Mouse (Mus musculus) adrenal gland, adult 2 months (tissue): ENCODE data around the gene Olfr150. TPM values are rescaled to one million over a fixed set of nuclear protein-coding genes. Genes with fewer than 3 reads are reported as not detected.
"Not testable (repeated sequence)": the region's sequence is repeated elsewhere in the genome, so short reads cannot be mapped to it uniquely, and the experiment has no call there.

ENCODE experiments used
- DNase-seq: peaks from one replicate; pipeline ENCODE4 v3.0.0; 2021
- long read RNA-seq: library from polyadenylated mRNA; stranded (forward); transcript quantifications from one replicate; pipeline ENCODE4 v2.0.0, GENCODE M21; 2021
- polyA plus RNA-seq: library from polyadenylated mRNA; depleted of rRNA; stranded (reverse); fragments of >200 nt; gene quantifications from 2 replicates; pipeline ENCODE4 v1.2.3, GENCODE M21; 2012; rRNA removed
- total RNA-seq, 2 experiments: library from RNA; stranded (reverse); gene quantifications; 2 replicates each; pipeline ENCODE4 v1.2.3; 2021

The Olfr150 gene
- not detected for total RNA-seq
- polyA plus RNA-seq: not detected in 2 replicates
- long read RNA-seq: 0 reads

DNA sequence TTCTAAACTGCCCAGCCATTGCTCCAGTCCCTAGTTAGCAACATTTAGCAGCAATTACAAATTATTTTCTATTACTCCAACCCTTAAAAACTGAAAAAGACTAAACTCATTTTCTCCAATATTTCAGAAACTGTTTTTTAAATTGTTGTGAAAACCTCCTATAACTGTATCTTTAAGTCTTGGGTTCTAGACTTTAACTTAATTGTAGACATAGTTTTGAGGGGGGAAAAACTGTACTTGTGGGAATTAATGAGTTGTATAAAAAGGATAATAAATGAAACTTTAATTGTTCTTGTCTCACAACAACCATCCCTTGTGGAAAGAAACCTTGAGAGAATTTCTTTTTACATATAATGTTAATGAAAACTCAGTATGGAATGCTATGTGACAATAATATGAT lies at the start of gene Olfr150:
Gene Olfr150, plus strand, starts transcription at position 301 of the 400 bp plus-strand sequence.
- DNase-seq: no peak

DNA sequence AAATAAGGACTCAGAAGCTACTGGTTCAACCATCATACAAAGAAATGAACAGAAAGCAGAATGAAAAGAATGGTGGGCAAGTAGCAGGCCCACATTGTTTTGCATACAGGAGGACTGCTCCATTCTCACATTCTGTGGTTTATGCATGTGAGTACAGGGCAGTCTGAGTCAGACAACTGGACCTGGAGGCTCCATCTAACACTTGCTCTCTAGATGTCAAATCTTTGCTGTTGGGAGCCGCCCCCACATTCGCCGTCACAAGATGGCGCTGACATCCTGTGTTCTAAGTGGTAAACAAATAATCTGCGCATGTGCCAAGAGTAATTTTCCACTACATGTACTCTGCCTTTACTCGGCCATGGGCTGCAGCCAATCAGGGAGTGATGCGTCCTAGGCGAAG lies 29.7 kb upstream of the Olfr150 start:
- DNase-seq: not testable (repeated sequence)

DNA sequence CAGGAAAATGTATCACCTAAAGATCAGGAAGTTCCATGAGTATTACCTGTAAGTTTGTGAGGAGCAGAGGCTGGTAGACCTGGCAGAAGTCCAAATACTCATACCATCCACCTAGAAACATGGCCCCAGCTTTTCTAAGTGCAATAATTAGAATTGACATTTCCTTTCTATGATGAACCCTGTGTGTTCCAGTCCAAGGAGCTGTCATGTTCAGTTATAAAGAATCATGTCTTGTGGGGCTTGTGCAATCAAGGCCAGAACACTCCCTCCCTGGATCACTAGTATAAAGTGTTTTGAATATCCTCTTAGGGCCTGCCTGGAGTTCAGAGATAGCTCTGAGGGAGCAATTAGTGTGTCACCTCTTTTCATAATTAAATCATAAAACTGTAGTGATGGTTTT lies 23.8 kb upstream of the Olfr150 start, which contains the start of gene Olfr149:
Gene Olfr149, minus strand, starts transcription at position 101 of the 400 bp plus-strand sequence.
- no peak for DNase-seq

DNA sequence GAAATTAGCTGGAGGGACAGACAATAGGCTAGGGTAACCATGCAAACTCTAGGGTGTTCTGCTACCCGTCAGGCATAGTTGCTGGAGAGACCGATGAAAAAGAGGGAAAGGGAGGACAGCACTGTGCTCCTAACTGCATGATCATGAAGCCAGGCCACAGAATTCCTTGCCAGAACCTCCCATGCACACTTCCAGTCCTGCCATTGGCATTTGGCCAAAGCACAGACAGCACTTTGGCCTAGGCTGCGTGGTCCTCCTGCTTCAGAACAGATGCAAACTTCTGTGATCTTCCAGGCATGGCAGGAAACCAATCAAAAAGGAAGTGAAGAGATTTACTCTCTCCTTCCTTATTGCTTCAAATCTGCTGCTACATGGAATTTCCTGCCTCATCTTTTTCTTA lies 21.8 kb upstream of the Olfr150 start:
- no peak for DNase-seq

DNA sequence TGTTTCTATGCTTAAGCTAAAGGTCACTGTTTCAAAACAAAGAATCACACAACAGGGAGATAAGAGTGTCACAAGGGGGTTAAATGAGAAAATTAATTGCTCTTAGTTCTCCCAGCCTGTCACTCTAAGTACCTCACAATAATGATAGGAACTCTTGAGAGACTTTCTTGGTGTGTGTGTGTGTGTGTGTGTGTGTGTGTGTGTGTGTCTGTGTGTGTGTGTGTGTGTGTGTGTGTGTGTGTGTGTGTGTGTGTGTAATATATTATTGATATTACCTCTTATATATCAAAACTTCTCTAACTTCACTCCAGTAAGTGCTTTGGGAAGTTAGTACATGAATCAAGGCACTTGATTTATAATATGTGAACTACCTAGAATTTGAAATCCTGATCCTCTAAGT lies 19.7 kb upstream of the Olfr150 start, which contains the start of gene Olfr965:
Gene Olfr965, plus strand, starts transcription at position 301 of the 400 bp plus-strand sequence.
- DNase-seq: no peak

DNA sequence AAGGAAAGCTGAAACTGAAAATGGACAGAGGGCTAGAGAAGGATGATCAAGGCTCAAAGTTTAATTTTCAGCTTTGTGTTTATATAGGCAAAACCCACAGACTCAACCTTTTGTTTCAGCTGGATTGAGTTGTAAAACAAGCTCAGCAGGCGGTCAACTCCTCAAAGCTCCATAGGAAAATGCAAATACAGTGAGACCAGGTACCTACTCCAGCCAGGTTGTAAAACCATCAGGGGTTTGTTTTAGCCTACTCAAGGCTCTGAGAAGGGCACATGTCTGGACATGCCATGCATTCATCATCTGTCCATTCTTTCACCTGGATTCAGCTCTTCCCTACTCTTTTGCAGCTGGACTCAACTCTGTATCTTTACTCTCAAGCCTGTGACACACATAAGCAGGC lies 10.0 kb downstream of the Olfr150 start:
- no peak for DNase-seq

DNA sequence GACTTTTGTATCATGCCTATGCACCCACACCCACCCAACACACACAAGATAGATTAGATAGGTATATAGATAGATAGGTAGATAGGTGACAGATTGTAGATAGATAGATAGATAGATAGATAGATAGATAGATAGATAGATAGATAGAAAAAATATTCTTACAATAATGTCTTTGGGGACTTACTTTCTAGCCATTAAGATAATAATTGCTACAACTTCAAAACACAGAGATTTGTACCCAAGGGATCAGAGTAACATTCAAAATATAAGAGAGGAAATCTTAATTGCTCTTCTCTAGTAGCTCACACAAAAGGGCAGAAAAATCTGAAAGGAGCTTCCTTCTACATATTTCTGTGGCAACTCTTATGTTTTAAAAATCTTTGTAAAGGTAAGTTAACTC lies 15.2 kb downstream of the Olfr150 start, which contains the start of gene Olfr967:
Gene Olfr967, plus strand, starts transcription at position 301 of the 400 bp plus-strand sequence.
- DNase-seq: no peak

DNA sequence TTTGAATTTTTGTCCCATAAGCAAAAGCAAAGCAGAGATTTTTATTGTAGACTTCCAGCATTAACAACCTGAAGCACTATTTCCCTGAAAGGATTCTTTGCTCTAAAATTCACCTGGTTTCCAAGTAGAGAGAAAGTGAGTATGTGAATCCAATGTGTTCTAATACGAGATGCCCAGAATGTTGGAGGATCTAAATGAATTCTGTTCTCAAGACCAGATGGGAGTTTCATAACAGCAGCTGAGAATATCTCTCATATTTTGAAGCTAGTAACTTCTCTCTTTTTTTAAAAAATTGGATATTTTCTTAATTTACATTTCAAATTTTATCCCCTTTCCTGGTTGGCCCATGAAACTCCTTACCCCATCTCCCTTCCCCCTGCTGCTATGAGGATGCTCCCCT lies 15.7 kb downstream of the Olfr150 start:
- no peak for DNase-seq

DNA sequence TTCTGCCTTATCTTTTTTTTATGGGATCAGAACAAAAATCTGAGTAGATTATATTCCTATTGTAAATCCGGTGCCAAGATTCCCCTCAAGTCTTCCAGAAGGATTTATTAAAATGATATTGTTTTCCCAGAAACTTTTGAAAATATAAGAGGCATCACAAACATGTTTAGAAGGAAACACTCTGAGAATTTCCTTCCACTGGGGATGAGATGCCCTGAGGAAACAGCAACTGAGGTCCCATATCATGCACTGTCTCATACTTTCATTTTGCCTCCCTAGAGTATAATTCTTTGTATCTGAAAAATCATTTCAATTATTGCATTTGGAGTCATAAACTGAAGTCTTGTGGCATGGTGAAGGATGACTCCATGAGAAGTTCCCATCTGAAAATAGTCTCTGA lies 52.4 kb downstream of the Olfr150 start, which contains the start of gene Olfr968:
Gene Olfr968, minus strand, starts transcription at position 101 of the 400 bp plus-strand sequence.
- DNase-seq: no peak

Other genes with a start within 250 kb of the Olfr150 start
- not detected for gene Olfr44, start 237.0 kb upstream of the Olfr150 start, total RNA-seq
- not detected in 2 replicates for gene Olfr44, start 237.0 kb upstream of the Olfr150 start, polyA plus RNA-seq
- gene Olfr957, start 215.2 kb upstream of the Olfr150 start, total RNA-seq: not detected
- gene Olfr957, start 215.2 kb upstream of the Olfr150 start, polyA plus RNA-seq: not detected in 2 replicates
- not detected for gene Olfr958, start 176.9 kb upstream of the Olfr150 start, total RNA-seq
- not detected in 2 replicates for gene Olfr958, start 176.9 kb upstream of the Olfr150 start, polyA plus RNA-seq
- not detected for gene Olfr959, start 155.4 kb upstream of the Olfr150 start, total RNA-seq
- not detected in 2 replicates for gene Olfr959, start 155.4 kb upstream of the Olfr150 start, polyA plus RNA-seq
- gene AW551984, start 126.6 kb upstream of the Olfr150 start, total RNA-seq: 10 to 100 TPM in 1 of 2 experiments, 1 to 10 TPM in 1; 9.0 to 12.1 TPM
- gene AW551984, start 126.6 kb upstream of the Olfr150 start, polyA plus RNA-seq: 9.0 and 15.0 TPM in 2 replicates
- gene Olfr148, start 120.3 kb upstream of the Olfr150 start, total RNA-seq: not detected
- gene Olfr148, start 120.3 kb upstream of the Olfr150 start, polyA plus RNA-seq: not detected in 2 replicates
- not detected for gene Olfr960, start 109.6 kb upstream of the Olfr150 start, total RNA-seq
- gene Olfr960, start 109.6 kb upstream of the Olfr150 start, polyA plus RNA-seq: not detected in 2 replicates
- not detected for gene Olfr961, start 85.9 kb upstream of the Olfr150 start, total RNA-seq
- not detected in 2 replicates for gene Olfr961, start 85.9 kb upstream of the Olfr150 start, polyA plus RNA-seq
- gene Olfr963, start 63.8 kb upstream of the Olfr150 start, total RNA-seq: not detected
- gene Olfr963, start 63.8 kb upstream of the Olfr150 start, polyA plus RNA-seq: not detected in 2 replicates
- gene Olfr149, start 23.9 kb upstream of the Olfr150 start, total RNA-seq: not detected
- not detected in 2 replicates for gene Olfr149, start 23.9 kb upstream of the Olfr150 start, polyA plus RNA-seq
- gene Olfr965, start 19.6 kb upstream of the Olfr150 start, total RNA-seq: not detected
- gene Olfr965, start 19.6 kb upstream of the Olfr150 start, polyA plus RNA-seq: not detected in 2 replicates
- gene Olfr967, start 15.3 kb downstream of the Olfr150 start, total RNA-seq: not detected
- not detected in 2 replicates for gene Olfr967, start 15.3 kb downstream of the Olfr150 start, polyA plus RNA-seq
- not detected for gene Olfr968, start 52.3 kb downstream of the Olfr150 start, total RNA-seq
- not detected in 2 replicates for gene Olfr968, start 52.3 kb downstream of the Olfr150 start, polyA plus RNA-seq
- gene Olfr969, start 60.0 kb downstream of the Olfr150 start, total RNA-seq: not detected
- gene Olfr969, start 60.0 kb downstream of the Olfr150 start, polyA plus RNA-seq: not detected in 2 replicates
- not detected for gene Olfr970, start 77.9 kb downstream of the Olfr150 start, total RNA-seq
- not detected in 2 replicates for gene Olfr970, start 77.9 kb downstream of the Olfr150 start, polyA plus RNA-seq
- not detected for gene Olfr971, start 105.9 kb downstream of the Olfr150 start, total RNA-seq
- gene Olfr971, start 105.9 kb downstream of the Olfr150 start, polyA plus RNA-seq: not detected in 2 replicates
- gene Olfr972, start 135.4 kb downstream of the Olfr150 start, total RNA-seq: not detected
- not detected in 2 replicates for gene Olfr972, start 135.4 kb downstream of the Olfr150 start, polyA plus RNA-seq
- gene Olfr229, start 176.4 kb downstream of the Olfr150 start, total RNA-seq: not detected
- gene Olfr229, start 176.4 kb downstream of the Olfr150 start, polyA plus RNA-seq: not detected in 2 replicates
- gene Olfr974, start 206.5 kb downstream of the Olfr150 start, total RNA-seq: not detected
- gene Olfr974, start 206.5 kb downstream of the Olfr150 start, polyA plus RNA-seq: not detected in 2 replicates
- gene Olfr975, start 221.1 kb downstream of the Olfr150 start, total RNA-seq: under 1 TPM in 1 of 2 experiments, not detected in 1; 0.10 TPM
- not detected in 2 replicates for gene Olfr975, start 221.1 kb downstream of the Olfr150 start, polyA plus RNA-seq
- gene Olfr976, start 230.2 kb downstream of the Olfr150 start, total RNA-seq: not detected
- not detected in 2 replicates for gene Olfr976, start 230.2 kb downstream of the Olfr150 start, polyA plus RNA-seq